Mouse (Mus musculus): ENCODE results near the gene Fmo2.

GRCm38 (mm10) chr1:162938696-162939351 lies 40.3 kb upstream of the Fmo2 start:
- TF ChIP-seq CTCF (IDR thresholded peaks at IDR 0.05; ENCODE audit: extremely low read depth, insufficient read depth, insufficient read length, insufficient replicate concordance): no peak
- no peak for TF ChIP-seq POLR2A (IDR thresholded peaks at IDR 0.05; ENCODE audit: low read depth, low read length)
